Mouse (Mus musculus): Measurements from ENCODE around the gene Xrn2. TPM values are rescaled to one million over a fixed set of nuclear protein-coding genes. Genes with fewer than 3 reads are reported as not detected.
A peak's percentile ranks its signal among the peaks of the same experiment; 100 is the strongest.
"Not testable (repeated sequence)": the region's sequence is repeated elsewhere in the genome, so short reads cannot be mapped to it uniquely, and the experiment has no call there.

The Xrn2 gene
- polyA plus RNA-seq, 1 experiment from 2014 or later: 75.6 TPM

- 52% methylated on average over 7 of the region's 7 CpGs for WGBS
- H3K27me3 ChIP-seq: no peaks in the 10 kb centered on the region
- peak overlapping the region; percentile 85 for H3K9ac ChIP-seq
- no peaks in the 10 kb centered on the region; the same call in 1 of the 2 replicates for H3K36me3 ChIP-seq
- H3K4me2 ChIP-seq: peak overlapping the region; percentile 70
- peak overlapping the region; percentile 98 for H3K27ac ChIP-seq
- H3K4me3 ChIP-seq: peak overlapping the region; percentile 83
- H3K4me1 ChIP-seq (replicated peaks): peaks cover 31% of the 10 kb centered on the region
- H3K9me3 ChIP-seq: no peaks in the 10 kb centered on the region
- peak; percentile 4; the same call in 1 of the 2 replicates for ATAC-seq (ENCODE audit: low FRiP score)
Observed at GRCm38 (mm10) chr2:147012141-147012622, 614 bp upstream of the Xrn2 start.

- Histone ChIP-seq H3K4me2 (peak overlapping the region; percentile 70), H3K4me1 (replicated peaks) (peaks cover 31% of the 10 kb centered on the region), H3K9me3 (no peaks in the 10 kb centered on the region), H3K36me3 (no peaks in the 10 kb centered on the region; the same call in 1 of the 2 replicates), H3K27me3 (no peaks in the 10 kb centered on the region), H3K27ac (peak overlapping the region; percentile 98), H3K9ac (peak overlapping the region; percentile 85), H3K4me3 (peak overlapping the region; percentile 83)
- under 1% methylated on average over 59 of the region's 59 CpGs for WGBS
- peak; percentile 94 for ATAC-seq (ENCODE audit: low FRiP score)
Observed at GRCm38 (mm10) chr2:147013194-147013969, 586 bp downstream of the Xrn2 start.

DNA sequence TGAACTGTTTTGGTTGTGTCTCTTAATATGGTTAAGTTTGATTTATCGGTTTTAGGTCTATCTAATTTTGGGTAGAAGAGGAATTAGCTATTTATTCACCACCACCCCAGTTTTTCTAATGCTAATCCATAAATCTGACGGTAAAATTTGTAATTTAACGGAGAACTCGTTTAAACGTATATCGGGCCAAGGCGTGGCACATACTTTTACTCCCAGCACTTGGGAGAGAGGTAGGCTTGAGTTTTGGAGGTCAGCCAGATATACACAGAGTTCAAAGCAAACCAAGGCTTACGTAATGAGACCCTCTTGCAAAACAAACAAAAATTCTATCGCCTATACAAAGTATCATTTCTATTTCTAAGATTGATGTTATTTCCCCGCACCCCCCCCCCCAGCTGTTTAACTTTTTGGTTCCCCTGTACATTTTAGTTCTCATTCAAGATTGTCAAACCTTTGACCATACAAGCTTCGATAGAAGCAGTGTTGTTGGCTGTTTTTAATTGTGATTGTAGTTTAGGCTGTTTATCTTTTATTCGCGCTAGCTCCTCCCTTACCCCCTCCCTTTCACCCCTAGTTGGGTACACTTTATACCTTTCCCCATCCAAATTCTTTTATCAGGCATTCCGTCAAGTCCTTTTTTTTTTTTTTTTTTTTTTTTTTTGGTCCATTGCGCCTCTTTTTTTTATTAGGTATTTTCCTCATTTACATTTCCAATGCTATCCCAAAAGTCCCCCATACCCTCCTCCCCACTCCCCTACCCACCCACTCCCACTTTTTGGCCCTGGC, 1.5 kb downstream of the Xrn2 start:
- WGBS: 32% methylated on average over 15 of the region's 15 CpGs
- peak overlapping the region; percentile 70 for H3K4me2 ChIP-seq
- no peak for ATAC-seq (ENCODE audit: low FRiP score)
- H3K36me3 ChIP-seq: no peaks in the 10 kb centered on the region; the same call in 1 of the 2 replicates
- no peaks in the 10 kb centered on the region for H3K27me3 ChIP-seq
- peak overlapping the region; percentile 85 for H3K9ac ChIP-seq
- H3K9me3 ChIP-seq: no peaks in the 10 kb centered on the region
- H3K4me3 ChIP-seq: peak overlapping the region; percentile 83
- H3K27ac ChIP-seq: peak overlapping the region; percentile 98
- peaks cover 31% of the 10 kb centered on the region for H3K4me1 ChIP-seq (replicated peaks)

- H3K4me1 ChIP-seq (replicated peaks); H3K9ac ChIP-seq; H3K36me3 ChIP-seq; H3K4me2 ChIP-seq; H3K27ac ChIP-seq; H3K4me3 ChIP-seq; ATAC-seq (ENCODE audit: low FRiP score); H3K9me3 ChIP-seq; H3K27me3 ChIP-seq: not testable (repeated sequence)
- 93% methylated on average over 1 of the region's 1 CpGs for WGBS
Observed at GRCm38 (mm10) chr2:147022041-147022440, 9.2 kb downstream of the Xrn2 start.

DNA sequence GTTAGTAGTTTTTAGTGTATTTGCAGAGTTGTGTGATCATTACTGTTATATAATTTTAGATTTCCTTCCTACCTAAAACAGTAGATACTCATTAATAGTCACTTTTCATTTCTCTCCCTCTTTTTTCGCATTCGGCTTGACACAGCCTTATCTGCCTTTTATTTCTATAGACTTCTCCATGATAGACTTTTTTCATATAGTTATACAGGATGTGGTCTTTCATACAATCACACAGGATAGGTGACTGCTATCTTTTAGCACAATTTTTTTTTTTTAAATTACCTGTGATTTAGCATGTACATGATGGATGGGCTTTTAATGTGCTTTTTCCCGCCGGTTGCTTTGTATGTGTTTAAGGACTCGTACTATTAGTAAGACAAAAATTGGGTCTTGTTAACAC, 10.3 kb downstream of the Xrn2 start:
- no peaks in the 10 kb centered on the region for H3K9me3 ChIP-seq
- no peak for ATAC-seq (ENCODE audit: low FRiP score)
- no peaks in the 10 kb centered on the region for H3K27me3 ChIP-seq
- peaks cover 18% of the 10 kb centered on the region for H3K36me3 ChIP-seq
- no peak overlapping the region for H3K4me2 ChIP-seq
- WGBS: 93% methylated on average over 5 of the region's 5 CpGs
- no peak overlapping the region for H3K9ac ChIP-seq
- H3K4me1 ChIP-seq (replicated peaks): no peaks in the 10 kb centered on the region
- H3K4me3 ChIP-seq: no peak overlapping the region
- no peak overlapping the region for H3K27ac ChIP-seq

- Histone ChIP-seq H3K36me3 (peaks cover 19% of the 10 kb centered on the region), H3K27me3 (no peaks in the 10 kb centered on the region), H3K9me3 (no peaks in the 10 kb centered on the region), H3K4me3 (no peak overlapping the region), H3K4me1 (replicated peaks) (no peaks in the 10 kb centered on the region), H3K4me2 (no peak overlapping the region), H3K27ac (no peak overlapping the region), H3K9ac (no peak overlapping the region)
- WGBS: 91% methylated on average over 4 of the region's 4 CpGs
- ATAC-seq (ENCODE audit: low FRiP score): no peak
Observed at GRCm38 (mm10) chr2:147023560-147023959, 10.8 kb downstream of the Xrn2 start.

- H3K27me3 ChIP-seq: no peaks in the 10 kb centered on the region
- no peak overlapping the region for H3K9ac ChIP-seq
- no peak overlapping the region for H3K27ac ChIP-seq
- no peaks in the 10 kb centered on the region for H3K4me1 ChIP-seq (replicated peaks)
- H3K4me3 ChIP-seq: no peak overlapping the region
- ATAC-seq (ENCODE audit: low FRiP score): no peak
- 56% methylated on average over 2 of the region's 2 CpGs for WGBS
- H3K4me2 ChIP-seq: no peak overlapping the region
- no peaks in the 10 kb centered on the region for H3K9me3 ChIP-seq
- peaks cover 62% of the 10 kb centered on the region for H3K36me3 ChIP-seq
Observed at GRCm38 (mm10) chr2:147033065-147033464, 20.3 kb downstream of the Xrn2 start.

DNA sequence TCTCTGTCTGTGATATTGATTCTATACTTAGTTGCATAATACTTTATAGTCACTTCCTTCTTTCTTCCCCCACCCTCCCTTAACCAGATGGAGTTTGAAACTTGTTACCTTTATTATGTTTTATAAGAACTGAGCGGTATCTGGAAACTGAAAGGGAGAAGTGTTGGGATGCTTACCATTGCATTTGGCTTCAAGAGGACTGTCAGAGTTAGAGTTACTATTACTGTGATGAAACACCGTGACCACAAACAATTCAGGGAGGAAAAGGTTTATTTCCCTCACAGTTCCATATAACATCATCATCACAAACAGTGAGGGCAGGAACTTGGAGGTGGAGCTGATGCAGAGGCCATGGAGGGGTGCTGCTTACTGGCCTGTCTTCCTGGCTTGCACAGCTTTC, 23.1 kb downstream of the Xrn2 start:
- 97% methylated on average over 2 of the region's 2 CpGs for WGBS
- H3K27me3 ChIP-seq: no peaks in the 10 kb centered on the region
- H3K4me2 ChIP-seq: no peak overlapping the region
- peaks cover 47% of the 10 kb centered on the region for H3K36me3 ChIP-seq
- no peak overlapping the region for H3K4me3 ChIP-seq
- no peak overlapping the region for H3K27ac ChIP-seq
- no peak overlapping the region for H3K9ac ChIP-seq
- no peak for ATAC-seq (ENCODE audit: low FRiP score)
- H3K4me1 ChIP-seq (replicated peaks): no peaks in the 10 kb centered on the region
- no peaks in the 10 kb centered on the region for H3K9me3 ChIP-seq

DNA sequence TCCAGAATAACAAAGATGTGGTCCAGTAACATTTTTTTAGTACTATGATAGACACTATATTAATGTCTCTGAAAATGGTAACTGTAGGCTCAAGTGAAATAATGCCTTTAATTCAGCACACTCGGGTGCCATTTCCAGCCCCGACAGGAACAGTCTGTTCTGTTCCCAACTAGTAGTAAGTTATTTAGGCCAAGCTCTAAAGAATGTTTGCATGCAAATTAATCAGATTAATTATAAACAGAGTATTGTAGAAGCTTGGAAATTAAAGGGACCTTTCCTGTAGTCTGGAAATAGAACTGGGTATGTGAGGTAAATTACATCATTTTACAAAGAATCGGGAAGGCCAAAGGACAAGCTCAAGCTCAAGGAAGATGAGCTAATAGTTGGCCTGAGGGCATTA, 34.3 kb downstream of the Xrn2 start:
- Histone ChIP-seq H3K9me3 (no peaks in the 10 kb centered on the region), H3K4me3 (no peak overlapping the region), H3K27ac (no peak overlapping the region), H3K4me1 (replicated peaks) (no peaks in the 10 kb centered on the region), H3K36me3 (peaks cover 60% of the 10 kb centered on the region), H3K27me3 (no peaks in the 10 kb centered on the region), H3K9ac (no peak overlapping the region), H3K4me2 (no peak overlapping the region)
- WGBS: 92% methylated on average over 3 of the region's 3 CpGs
- ATAC-seq (ENCODE audit: low FRiP score): no peak

GRCm38 (mm10) chr2:147053229-147053892, 40.6 kb downstream of the Xrn2 start:
- no peak for ATAC-seq (ENCODE audit: low FRiP score)
- 97% methylated on average over 2 of the region's 2 CpGs for WGBS

DNA sequence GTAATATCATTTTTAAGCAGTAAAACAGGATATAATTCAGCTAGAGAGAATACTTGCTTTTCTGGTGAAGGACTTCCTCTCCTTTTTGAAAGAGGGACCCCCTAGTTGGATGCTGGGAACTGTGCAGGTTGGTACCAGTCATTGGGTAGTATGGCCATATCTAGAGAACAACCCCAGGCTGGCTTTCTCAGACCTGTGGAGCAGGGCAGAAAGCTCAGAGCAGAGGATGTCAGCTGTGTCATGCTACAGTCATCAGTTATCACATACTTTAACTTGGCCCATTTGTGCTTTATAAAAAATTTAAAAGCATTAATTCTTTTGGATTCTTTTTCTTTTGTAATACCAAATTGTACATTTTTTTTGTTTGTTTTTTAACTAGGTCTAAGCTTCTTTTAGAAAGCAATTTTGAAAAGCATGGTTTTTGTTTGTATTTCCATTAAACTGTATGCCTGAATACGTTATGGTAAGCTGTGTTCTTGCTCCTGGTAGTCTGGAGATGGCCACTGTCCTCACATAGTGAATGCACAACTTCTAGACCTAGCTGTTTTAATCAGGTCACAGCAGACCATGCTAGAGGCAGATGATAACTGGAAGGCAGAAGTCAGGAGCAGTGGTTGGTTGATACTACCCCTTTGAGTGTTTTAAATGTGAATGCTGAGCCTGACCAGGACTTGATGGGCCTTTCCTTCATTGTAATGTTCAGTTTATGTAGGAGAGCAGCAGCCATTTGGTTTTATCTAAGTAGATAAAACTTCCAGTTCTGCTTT, 54.9 kb downstream of the Xrn2 start:
- 0 out of 2 replicates have a peak, but pooled peaks cover 3% of the 10 kb centered on the region for H3K4me1 ChIP-seq (replicated peaks)
- ATAC-seq (ENCODE audit: low FRiP score): no peak
- no peak overlapping the region for H3K27ac ChIP-seq
- H3K9ac ChIP-seq: no peak overlapping the region
- 84% methylated on average over 1 of the region's 1 CpGs for WGBS
- H3K9me3 ChIP-seq: no peaks in the 10 kb centered on the region
- no peaks in the 10 kb centered on the region for H3K27me3 ChIP-seq
- no peak overlapping the region for H3K4me2 ChIP-seq
- peaks cover 30% of the 10 kb centered on the region for H3K36me3 ChIP-seq
- no peak overlapping the region for H3K4me3 ChIP-seq

More at GRCm38 (mm10) chr2:147053229-147053892, 40.6 kb downstream of the Xrn2 start:
- no peaks in the 10 kb centered on the region for H3K9me3 ChIP-seq
- no peaks in the 10 kb centered on the region for H3K27me3 ChIP-seq
- no peak overlapping the region for H3K9ac ChIP-seq
- H3K4me2 ChIP-seq: no peak overlapping the region
- H3K36me3 ChIP-seq: peaks cover 54% of the 10 kb centered on the region
- no peaks in the 10 kb centered on the region for H3K4me1 ChIP-seq (replicated peaks)
- no peak overlapping the region for H3K27ac ChIP-seq
- H3K4me3 ChIP-seq: no peak overlapping the region
